Mouse (Mus musculus) myocyte (in vitro differentiated cells): ENCODE data around the gene Dnah6. TPM values are rescaled to one million over a fixed set of nuclear protein-coding genes. Genes with fewer than 3 reads are reported as not detected.

Source experiments
- H3K27me3 ChIP-seq: one replicate; pipeline ENCODE4 v1.6.1; 2011; ENCODE audit not compliant: control insufficient read depth, insufficient read depth, insufficient read length
- H3K36me3 ChIP-seq: one replicate; pipeline ENCODE4 v1.6.1; 2011; ENCODE audit not compliant: control insufficient read depth, insufficient read depth
- H3K4me2 ChIP-seq: one replicate; pipeline ENCODE4 v1.6.1; 2011; ENCODE audit warnings: low read depth, control low read depth
- H3K4me3 ChIP-seq: one replicate; pipeline ENCODE4 v1.5.1; 2011; ENCODE audit warnings: mild to moderate bottlenecking, control low read depth, moderate library complexity
- H3K79me2 ChIP-seq: one replicate; pipeline ENCODE4 v1.6.1; 2011; ENCODE audit not compliant: control insufficient read depth, insufficient read depth
- H3ac ChIP-seq: one replicate; pipeline ENCODE4 v1.6.1; 2011; ENCODE audit not compliant: control insufficient read depth, insufficient read length
- CEBPB ChIP-seq: IDR thresholded peaks from 2 replicates; pipeline ENCODE4 v1.6.1; 2011; ENCODE audit warnings: mild to moderate bottlenecking, moderate library complexity; ENCODE audit not compliant: poor library complexity, insufficient read depth, severe bottlenecking
- E2F4 ChIP-seq: IDR thresholded peaks from one replicate; pipeline ENCODE4 v1.6.1; 2011; ENCODE audit warnings: mild to moderate bottlenecking, control low read depth, moderate library complexity; ENCODE audit not compliant: insufficient read depth
- MAX ChIP-seq: IDR thresholded peaks from one replicate; pipeline ENCODE4 v1.6.1; 2011; ENCODE audit warnings: low read depth, mild to moderate bottlenecking, control low read depth
- MYOD1 ChIP-seq, 3 experiments: IDR thresholded peaks; one replicate each; pipeline ENCODE4 v1.6.1; 2011; ENCODE audit warnings: control low read depth in 2 of 3, low read depth in 2 of 3, mild to moderate bottlenecking in 2 of 3, moderate library complexity in 1 of 3; ENCODE audit not compliant: insufficient read length in 2 of 3, control insufficient read depth in 1 of 3
- MYOG ChIP-seq, 3 experiments: IDR thresholded peaks; one replicate each; pipeline ENCODE4 v1.6.1; 2011; ENCODE audit warnings: control low read depth in 2 of 3, low read depth in 2 of 3, mild to moderate bottlenecking in 2 of 3; ENCODE audit not compliant: insufficient read length in 2 of 3, control insufficient read depth in 1 of 3, insufficient read depth in 1 of 3
- POLR2A ChIP-seq: IDR thresholded peaks from one replicate; pipeline ENCODE4 v1.6.1; 2011; ENCODE audit warnings: low read depth, mild to moderate bottlenecking, control low read depth, moderate library complexity; ENCODE audit not compliant: insufficient read length
- POLR2AphosphoS2 ChIP-seq: IDR thresholded peaks from one replicate; pipeline ENCODE4 v1.6.1; 2011; ENCODE audit warnings: low read depth, control low read depth; ENCODE audit not compliant: insufficient read length
- REST ChIP-seq: IDR thresholded peaks from one replicate; pipeline ENCODE4 v1.6.1; 2011; ENCODE audit warnings: mild to moderate bottlenecking, control low read depth, moderate library complexity; ENCODE audit not compliant: insufficient read depth, insufficient read length
- SRF ChIP-seq: IDR thresholded peaks from one replicate; pipeline ENCODE4 v1.6.1; 2011; ENCODE audit warnings: low read depth; ENCODE audit not compliant: control insufficient read depth, insufficient read length
- TCF12 ChIP-seq: IDR thresholded peaks from one replicate; pipeline ENCODE4 v1.6.1; 2011; ENCODE audit warnings: mild to moderate bottlenecking, control low read depth; ENCODE audit not compliant: poor library complexity, insufficient read depth, severe bottlenecking
- TCF3 ChIP-seq: IDR thresholded peaks from one replicate; pipeline ENCODE4 v1.6.1; 2011; ENCODE audit warnings: low read depth, control low read depth; ENCODE audit not compliant: insufficient read length
- USF1 ChIP-seq: IDR thresholded peaks from one replicate; pipeline ENCODE4 v1.6.1; 2011; ENCODE audit warnings: low read depth, mild to moderate bottlenecking, control low read depth, moderate library complexity
- polyA plus RNA-seq: library from polyadenylated mRNA; unstranded; fragments of >200 nt; fragmentation: generic; extraction: Trizol; gene quantifications from one replicate; pipeline ENCODE4 v1.2.1, GENCODE M21; 2012; ENCODE audit warnings: missing spikeins

Dnah6 gene
- polyA plus RNA-seq, 1 experiment, result 0.01 TPM

DNA sequence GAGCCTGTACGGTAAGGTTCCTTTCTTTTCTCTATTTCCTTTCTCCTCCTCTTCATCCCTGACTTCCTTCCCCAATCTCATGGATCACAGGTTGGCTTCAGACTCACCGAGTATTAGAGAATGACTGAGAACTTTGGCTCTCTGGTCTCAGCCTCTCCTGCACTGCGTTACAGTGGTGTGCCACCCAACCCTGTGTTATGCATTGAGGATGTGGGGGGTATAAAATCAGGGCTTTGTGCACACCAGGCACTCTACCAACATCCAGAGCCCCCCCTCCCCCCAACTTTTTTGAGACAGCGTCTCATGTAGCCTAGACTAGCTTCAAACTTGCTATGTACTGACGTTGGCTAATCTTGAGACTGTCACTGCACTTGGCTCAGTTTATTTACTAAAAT lies 227.8 kb downstream of the Dnah6 start:
- TF ChIP-seq TCF3, result no peak
- TF ChIP-seq USF1, result no peak
- TF ChIP-seq POLR2AphosphoS2, result no peak
- no peak for TF ChIP-seq POLR2A
- no peak for TF ChIP-seq MYOG (IDR thresholded peaks at IDR 0.05; ENCODE audit: control insufficient read depth in 1 of 3, insufficient read depth in 1 of 3, insufficient read length in 2 of 3, low read depth in 2 of 3)
- TF ChIP-seq CEBPB, result no peak
- TF ChIP-seq SRF, result no peak
- no peak for TF ChIP-seq MAX
- TF ChIP-seq E2F4, result no peak
- no peak for TF ChIP-seq MYOD1 (IDR thresholded peaks at IDR 0.05; ENCODE audit: control insufficient read depth in 1 of 3, insufficient read length in 2 of 3, low read depth in 2 of 3)
- no peak for TF ChIP-seq TCF12
- TF ChIP-seq REST, result no peak
- Histone ChIP-seq H3ac (no peak overlapping the region), H3K79me2 (no peaks in the 10 kb centered on the region), H3K27me3 (no peaks in the 10 kb centered on the region), H3K4me3 (no peak overlapping the region), H3K4me2 (no peak overlapping the region), H3K36me3 (no peaks in the 10 kb centered on the region)

- Histone ChIP-seq H3ac (no peak overlapping the region), H3K27me3 (no peaks in the 10 kb centered on the region), H3K4me2 (no peak overlapping the region), H3K36me3 (no peaks in the 10 kb centered on the region), H3K4me3 (no peak overlapping the region), H3K79me2 (no peaks in the 10 kb centered on the region)
- no peak for TF ChIP-seq CEBPB
- peak in 2 of 3 experiments; percentile 56 to 76 for TF ChIP-seq MYOD1 (IDR thresholded peaks at IDR 0.05; ENCODE audit: control insufficient read depth in 1 of 3, insufficient read length in 2 of 3, low read depth in 2 of 3)
- TF ChIP-seq TCF12, result no peak
- no peak for TF ChIP-seq POLR2AphosphoS2
- no peak for TF ChIP-seq REST
- no peak for TF ChIP-seq SRF
- no peak for TF ChIP-seq E2F4
- no peak for TF ChIP-seq USF1
- no peak for TF ChIP-seq MAX
- no peak for TF ChIP-seq TCF3
- TF ChIP-seq POLR2A, result no peak
- peak in 2 of 3 experiments; percentile 63 to 80 for TF ChIP-seq MYOG (IDR thresholded peaks at IDR 0.05; ENCODE audit: control insufficient read depth in 1 of 3, insufficient read depth in 1 of 3, insufficient read length in 2 of 3, low read depth in 2 of 3)
Observed at GRCm38 (mm10) chr6:72993054-72993687, 228.3 kb downstream of the Dnah6 start.

GRCm38 (mm10) chr6:72990206-72990605 lies 231.2 kb downstream of the Dnah6 start:
- no peaks in the 10 kb centered on the region for H3K79me2 ChIP-seq
- no peak overlapping the region for H3ac ChIP-seq
- peak overlapping the region; percentile 14 for H3K4me2 ChIP-seq
- no peak overlapping the region for H3K4me3 ChIP-seq
- no peaks in the 10 kb centered on the region for H3K27me3 ChIP-seq
- TF ChIP-seq E2F4 (no peak), MYOD1 (IDR thresholded peaks at IDR 0.05; ENCODE audit: control insufficient read depth in 1 of 3, insufficient read length in 2 of 3, low read depth in 2 of 3) (no peak), POLR2AphosphoS2 (no peak), USF1 (no peak)
- H3K36me3 ChIP-seq, result no peaks in the 10 kb centered on the region

DNA sequence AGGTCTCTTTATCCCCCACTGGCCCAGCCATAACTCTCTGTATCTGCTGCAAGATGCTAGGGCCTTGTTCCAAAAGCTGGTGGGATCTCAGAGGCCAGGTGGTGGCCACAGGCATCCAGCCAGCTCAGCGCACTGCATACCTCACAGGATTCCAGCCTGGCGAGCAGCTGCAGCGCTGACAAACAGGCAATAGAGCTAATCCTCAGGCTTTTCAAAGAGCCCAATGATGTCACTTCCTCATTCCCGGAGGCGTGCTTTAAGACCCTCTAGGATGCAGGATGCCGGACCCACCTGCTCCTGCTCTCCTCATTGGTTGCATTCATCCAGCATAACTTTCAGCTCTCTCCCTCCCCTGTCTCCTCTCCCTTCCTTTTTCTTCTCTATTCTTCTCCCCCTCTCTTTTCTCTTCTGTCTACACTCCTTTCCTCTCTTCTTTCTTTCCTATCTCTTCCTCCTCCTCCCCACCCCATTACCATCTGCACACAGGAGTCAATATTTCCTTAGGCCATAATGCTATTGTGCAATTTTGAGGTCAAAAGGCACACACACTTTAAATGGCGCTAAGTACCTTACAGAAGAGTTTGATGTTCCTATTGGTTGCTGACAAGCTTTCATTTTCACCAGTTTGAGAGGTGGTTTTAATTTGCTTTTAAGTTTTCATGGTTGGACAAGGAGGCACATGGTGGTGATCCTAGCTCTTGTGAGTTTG lies 232.3 kb downstream of the Dnah6 start:
- Histone ChIP-seq H3K27me3 (no peaks in the 10 kb centered on the region), H3ac (no peak overlapping the region), H3K4me3 (no peak overlapping the region), H3K4me2 (peak overlapping the region; percentile 40), H3K79me2 (no peaks in the 10 kb centered on the region), H3K36me3 (no peaks in the 10 kb centered on the region)
- no peak for TF ChIP-seq POLR2AphosphoS2
- no peak for TF ChIP-seq USF1
- no peak for TF ChIP-seq E2F4
- no peak for TF ChIP-seq REST
- no peak for TF ChIP-seq MAX
- peak; percentile 68 for TF ChIP-seq TCF12
- peak in 2 of 3 experiments; percentile 97 to 99 for TF ChIP-seq MYOG (IDR thresholded peaks at IDR 0.05; ENCODE audit: control insufficient read depth in 1 of 3, insufficient read depth in 1 of 3, insufficient read length in 2 of 3, low read depth in 2 of 3)
- peak; percentile 81 for TF ChIP-seq TCF3
- peak; percentile 1 to 96 (median 96) for TF ChIP-seq MYOD1 (IDR thresholded peaks at IDR 0.05; ENCODE audit: control insufficient read depth in 1 of 3, insufficient read length in 2 of 3, low read depth in 2 of 3)
- peak; percentile 61; the same call in 1 of the 2 replicates for TF ChIP-seq CEBPB
- no peak for TF ChIP-seq POLR2A
- no peak for TF ChIP-seq SRF

GRCm38 (mm10) chr6:72982506-72982905 lies 238.9 kb downstream of the Dnah6 start:
- H3K79me2 ChIP-seq, result no peaks in the 10 kb centered on the region
- no peak overlapping the region for H3K4me2 ChIP-seq
- TF ChIP-seq MYOG (IDR thresholded peaks at IDR 0.05; ENCODE audit: control insufficient read depth in 1 of 3, insufficient read depth in 1 of 3, insufficient read length in 2 of 3, low read depth in 2 of 3) (no peak), REST (no peak), CEBPB (no peak), TCF12 (no peak), POLR2A (no peak)
- no peak overlapping the region for H3ac ChIP-seq
- H3K36me3 ChIP-seq, result no peaks in the 10 kb centered on the region
- H3K27me3 ChIP-seq, result no peaks in the 10 kb centered on the region
- H3K4me3 ChIP-seq, result no peak overlapping the region
